Mouse (Mus musculus): ENCODE data around the gene Olfr1388. TPM values are rescaled to one million over a fixed set of nuclear protein-coding genes. Genes with fewer than 3 reads are reported as not detected.

Olfr1388 gene
- polyA plus RNA-seq, 1 experiment from 2014 or later: 0.06 TPM

Other genes with a start within 250 kb of the Olfr1388 start
- gene Btnl9, start 249.5 kb upstream of the Olfr1388 start, polyA plus RNA-seq (2015; fragmentation: Nextera tagmentation; extraction: Ambion mirVana): 0.10 and 0.33 TPM in 2 replicates
- gene Zfp62, start 233.3 kb upstream of the Olfr1388 start, polyA plus RNA-seq (2015; fragmentation: Nextera tagmentation; extraction: Ambion mirVana): 44.5 and 50.0 TPM in 2 replicates
- gene Mgat1, start 192.4 kb upstream of the Olfr1388 start, polyA plus RNA-seq (2015; fragmentation: Nextera tagmentation; extraction: Ambion mirVana): 28.8 and 32.4 TPM in 2 replicates
- not detected in 2 replicates for gene Olfr1393, start 158.3 kb upstream of the Olfr1388 start, polyA plus RNA-seq (2015; fragmentation: Nextera tagmentation; extraction: Ambion mirVana)
- gene Olfr1392, start 151.3 kb upstream of the Olfr1388 start, polyA plus RNA-seq (2015; fragmentation: Nextera tagmentation; extraction: Ambion mirVana): not detected in 2 replicates
- not detected in 2 replicates for gene Olfr10, start 131.9 kb upstream of the Olfr1388 start, polyA plus RNA-seq (2015; fragmentation: Nextera tagmentation; extraction: Ambion mirVana)
- gene Olfr1391, start 113.9 kb upstream of the Olfr1388 start, polyA plus RNA-seq (2015; fragmentation: Nextera tagmentation; extraction: Ambion mirVana): not detected in 2 replicates
- not detected in 2 replicates for gene Olfr1390, start 101.4 kb upstream of the Olfr1388 start, polyA plus RNA-seq (2015; fragmentation: Nextera tagmentation; extraction: Ambion mirVana)
- not detected in 2 replicates for gene Olfr1389, start 13.6 kb upstream of the Olfr1388 start, polyA plus RNA-seq (2015; fragmentation: Nextera tagmentation; extraction: Ambion mirVana)
- gene Olfr1387, start 18.7 kb downstream of the Olfr1388 start, polyA plus RNA-seq (2015; fragmentation: Nextera tagmentation; extraction: Ambion mirVana): not detected in 2 replicates
- not detected in 2 replicates for gene Olfr1386, start 28.4 kb downstream of the Olfr1388 start, polyA plus RNA-seq (2015; fragmentation: Nextera tagmentation; extraction: Ambion mirVana)
- not detected in 2 replicates for gene Olfr1385, start 52.4 kb downstream of the Olfr1388 start, polyA plus RNA-seq (2015; fragmentation: Nextera tagmentation; extraction: Ambion mirVana)
- gene Olfr1384, start 70.1 kb downstream of the Olfr1388 start, polyA plus RNA-seq (2015; fragmentation: Nextera tagmentation; extraction: Ambion mirVana): not detected in 2 replicates
- not detected in 2 replicates for gene Olfr1383, start 83.0 kb downstream of the Olfr1388 start, polyA plus RNA-seq (2015; fragmentation: Nextera tagmentation; extraction: Ambion mirVana)
- gene Olfr1382, start 91.6 kb downstream of the Olfr1388 start, polyA plus RNA-seq (2015; fragmentation: Nextera tagmentation; extraction: Ambion mirVana): not detected in 2 replicates
- not detected in 2 replicates for gene Olfr1381, start 106.8 kb downstream of the Olfr1388 start, polyA plus RNA-seq (2015; fragmentation: Nextera tagmentation; extraction: Ambion mirVana)
- not detected in 2 replicates for gene Olfr1380, start 120.3 kb downstream of the Olfr1388 start, polyA plus RNA-seq (2015; fragmentation: Nextera tagmentation; extraction: Ambion mirVana)
- 2.4 and 2.6 TPM in 2 replicates for gene Flt4, start 172.6 kb downstream of the Olfr1388 start, polyA plus RNA-seq (2015; fragmentation: Nextera tagmentation; extraction: Ambion mirVana)
- not detected in 2 replicates for gene Scgb3a1, start 227.0 kb downstream of the Olfr1388 start, polyA plus RNA-seq (2015; fragmentation: Nextera tagmentation; extraction: Ambion mirVana)